Mouse (Mus musculus) thymus, adult 2 months (tissue): ENCODE measurements around the gene Rps24. TPM values are rescaled to one million over a fixed set of nuclear protein-coding genes. Genes with fewer than 3 reads are reported as not detected.

Experiments
- DNase-seq: peaks from one replicate; pipeline ENCODE4 v3.0.0; 2021
- H3K27ac ChIP-seq: fragments of 200-500 bp; 2 replicates; pipeline ENCODE4 v1.5.1; 2012; ENCODE audit warnings: low read length, control low read depth; ENCODE audit not compliant: control insufficient read depth, insufficient read depth
- H3K27me3 ChIP-seq: fragments of 200-500 bp; 2 replicates; pipeline ENCODE4 v1.6.1; 2012; ENCODE audit warnings: mild to moderate bottlenecking, low read length, moderate library complexity, mixed read lengths; ENCODE audit not compliant: control insufficient read depth, insufficient read depth
- H3K36me3 ChIP-seq: fragments of 200-500 bp; 2 replicates; pipeline ENCODE4 v1.6.1; 2012; ENCODE audit warnings: mild to moderate bottlenecking, low read length, moderate library complexity; ENCODE audit not compliant: control insufficient read depth, insufficient read depth
- H3K4me1 ChIP-seq: fragments of 200-500 bp; replicated peaks from 2 replicates; pipeline ENCODE4 v1.6.1; 2012; ENCODE audit warnings: low read length; ENCODE audit not compliant: control insufficient read depth, insufficient read depth
- H3K4me3 ChIP-seq: fragments of 200-500 bp; 2 replicates; pipeline ENCODE4 v1.5.1; 2012; ENCODE audit warnings: mild to moderate bottlenecking, low read length, control low read depth, moderate library complexity; ENCODE audit not compliant: control insufficient read depth, insufficient read depth
- CTCF ChIP-seq: fragments of 200-500 bp; IDR thresholded peaks from 2 replicates; pipeline ENCODE4 v1.5.1; 2012; ENCODE audit warnings: mild to moderate bottlenecking, control low read depth, low read length, moderate library complexity, borderline replicate concordance; ENCODE audit not compliant: control insufficient read depth, poor library complexity, insufficient read depth; ENCODE audit errors: extremely low read depth
- POLR2A ChIP-seq: fragments of 200-500 bp; IDR thresholded peaks from 2 replicates; pipeline ENCODE4 v1.6.1; 2012; ENCODE audit warnings: mild to moderate bottlenecking, low read length, control low read depth, moderate library complexity; ENCODE audit not compliant: control insufficient read depth, poor library complexity, insufficient read depth; ENCODE audit errors: extremely low read depth
- WGBS: fragments of 180-500 bp; shearing (Covaris S2); methylation state at CpG from one replicate; pipeline ENCODE4 v1.1.7; 2018; 5-methylcytosine and 5-hydroxymethylcytosine counted together
- polyA plus RNA-seq: library from polyadenylated mRNA; depleted of rRNA; stranded (reverse); fragments of >200 nt; gene quantifications from 2 replicates; pipeline ENCODE4 v1.2.3, GENCODE M21; 2012

Rps24 gene
- polyA plus RNA-seq, 1 experiment, result 1,323 TPM

GRCm38 (mm10) chr14:24500091-24500844 lies 13.3 kb downstream of the Rps24 start:
- peak; percentile 74; the same call in 1 of the 2 replicates for TF ChIP-seq CTCF
- TF ChIP-seq POLR2A, result no peak
- no peak overlapping the region for H3K4me3 ChIP-seq
- no peak overlapping the region for H3K27ac ChIP-seq
- DNase-seq, result peak; percentile 69
- H3K27me3 ChIP-seq, result no peaks in the 10 kb centered on the region
- H3K36me3 ChIP-seq, result peaks cover 32% of the 10 kb centered on the region
- no peaks in the 10 kb centered on the region for H3K4me1 ChIP-seq
- WGBS, result 42% methylated on average over 18 of the region's 18 CpGs

GRCm38 (mm10) chr14:24500845-24501186 lies 13.9 kb downstream of the Rps24 start:
- no peaks in the 10 kb centered on the region for H3K4me1 ChIP-seq
- no peak overlapping the region for H3K27ac ChIP-seq
- DNase-seq, result no peak
- WGBS, result 76% methylated on average over 8 of the region's 8 CpGs
- H3K36me3 ChIP-seq, result peaks cover 28% of the 10 kb centered on the region
- TF ChIP-seq CTCF (no peak), POLR2A (no peak)
- H3K4me3 ChIP-seq, result no peak overlapping the region
- H3K27me3 ChIP-seq, result no peaks in the 10 kb centered on the region

- Histone ChIP-seq H3K4me1 (no peaks in the 10 kb centered on the region), H3K4me3 (no peak overlapping the region), H3K36me3 (peaks cover 24% of the 10 kb centered on the region), H3K27ac (no peak overlapping the region), H3K27me3 (no peaks in the 10 kb centered on the region)
- no peak for DNase-seq
- no peak for TF ChIP-seq POLR2A
- no peak for TF ChIP-seq CTCF
- WGBS, result 92% methylated on average over 4 of the region's 4 CpGs
These were observed 14.3 kb downstream of the Rps24 start for GRCm38 (mm10) chr14:24501256-24501655.

GRCm38 (mm10) chr14:24507452-24508069 lies 20.6 kb downstream of the Rps24 start:
- no peak for TF ChIP-seq CTCF
- no peak for TF ChIP-seq POLR2A
- H3K27ac ChIP-seq, result no peak overlapping the region
- H3K4me3 ChIP-seq, result no peak overlapping the region
- no peaks in the 10 kb centered on the region; the same call in 1 of the 2 replicates for H3K4me1 ChIP-seq
- H3K27me3 ChIP-seq, result no peaks in the 10 kb centered on the region; the same call in 1 of the 2 replicates
- WGBS, result 38% methylated on average over 14 of the region's 14 CpGs
- no peaks in the 10 kb centered on the region for H3K36me3 ChIP-seq
- no peak for DNase-seq

- Histone ChIP-seq H3K4me1 (no peaks in the 10 kb centered on the region; the same call in 1 of the 2 replicates), H3K36me3 (no peaks in the 10 kb centered on the region), H3K4me3 (no peak overlapping the region), H3K27ac (no peak overlapping the region), H3K27me3 (no peaks in the 10 kb centered on the region; the same call in 1 of the 2 replicates)
- no peak for TF ChIP-seq CTCF
- TF ChIP-seq POLR2A, result no peak
- DNase-seq, result no peak
- 44% methylated on average over 18 of the region's 18 CpGs for WGBS
These were observed 21.3 kb downstream of the Rps24 start for GRCm38 (mm10) chr14:24508070-24508773.

- TF ChIP-seq CTCF, result no peak
- no peak for TF ChIP-seq POLR2A
- no peaks in the 10 kb centered on the region; the same call in 1 of the 2 replicates for H3K27me3 ChIP-seq
- no peak for DNase-seq
- 83% methylated on average over 5 of the region's 5 CpGs for WGBS
- H3K4me1 ChIP-seq, result no peaks in the 10 kb centered on the region; the same call in 1 of the 2 replicates
- no peaks in the 10 kb centered on the region for H3K36me3 ChIP-seq
- H3K4me3 ChIP-seq, result no peak overlapping the region
- no peak overlapping the region for H3K27ac ChIP-seq
These were observed 22.6 kb downstream of the Rps24 start for GRCm38 (mm10) chr14:24509557-24509956.
